Mouse (Mus musculus) midbrain, embryonic 12.5 days (tissue): ENCODE data around the gene Hspa12a. TPM values are rescaled to one million over a fixed set of nuclear protein-coding genes. Genes with fewer than 3 reads are reported as not detected.

Experiments used
- ATAC-seq: fragments of 200-750 bp; cut with Nextera tagmentation; 2 replicates; pipeline ENCODE4 v1.8.0; 2017; ENCODE audit warnings: low read depth, moderate TSS enrichment, moderate library complexity; ENCODE audit not compliant: low FRiP score
- H3K27ac ChIP-seq: fragments of 300-500 bp; sonication (generic); replicated peaks from 2 replicates; pipeline ENCODE4 v1.5.1; 2016; ENCODE audit warnings: mild to moderate bottlenecking
- H3K27me3 ChIP-seq: fragments of 300-500 bp; sonication (generic); 2 replicates; pipeline ENCODE4 v1.6.1; 2016; ENCODE audit warnings: mild to moderate bottlenecking
- H3K36me3 ChIP-seq: fragments of 300-500 bp; sonication (generic); 2 replicates; pipeline ENCODE4 v1.6.1; 2016
- H3K4me1 ChIP-seq: fragments of 300-500 bp; sonication (generic); 2 replicates; pipeline ENCODE4 v1.6.1; 2016
- H3K4me2 ChIP-seq: fragments of 300-500 bp; sonication (generic); replicated peaks from 2 replicates; pipeline ENCODE4 v1.6.1; 2016; ENCODE audit warnings: mild to moderate bottlenecking, moderate library complexity
- H3K4me3 ChIP-seq: fragments of 300-500 bp; sonication (generic); 2 replicates; pipeline ENCODE4 v1.5.1; 2016; ENCODE audit warnings: mild to moderate bottlenecking
- H3K9ac ChIP-seq: fragments of 300-500 bp; sonication (generic); replicated peaks from 2 replicates; pipeline ENCODE4 v1.6.1; 2016; ENCODE audit warnings: mild to moderate bottlenecking, moderate library complexity
- H3K9me3 ChIP-seq: fragments of 300-500 bp; sonication (generic); 2 replicates; pipeline ENCODE4 v1.6.1; 2016; ENCODE audit warnings: mild to moderate bottlenecking
- WGBS: fragments of 180-500 bp; shearing (Covaris S2); methylation state at CpG from one replicate; pipeline ENCODE4 v1.1.7; 2016; 5-methylcytosine and 5-hydroxymethylcytosine counted together
- polyA plus RNA-seq: library from polyadenylated mRNA; unstranded; fragments of >200 nt; fragmentation: Nextera tagmentation; extraction: Ambion mirVana; gene quantifications from 2 replicates; pipeline ENCODE4 v1.2.1, GENCODE M21; 2016

Hspa12a gene
- polyA plus RNA-seq, 1 experiment from 2014 or later: 28.0 TPM

DNA sequence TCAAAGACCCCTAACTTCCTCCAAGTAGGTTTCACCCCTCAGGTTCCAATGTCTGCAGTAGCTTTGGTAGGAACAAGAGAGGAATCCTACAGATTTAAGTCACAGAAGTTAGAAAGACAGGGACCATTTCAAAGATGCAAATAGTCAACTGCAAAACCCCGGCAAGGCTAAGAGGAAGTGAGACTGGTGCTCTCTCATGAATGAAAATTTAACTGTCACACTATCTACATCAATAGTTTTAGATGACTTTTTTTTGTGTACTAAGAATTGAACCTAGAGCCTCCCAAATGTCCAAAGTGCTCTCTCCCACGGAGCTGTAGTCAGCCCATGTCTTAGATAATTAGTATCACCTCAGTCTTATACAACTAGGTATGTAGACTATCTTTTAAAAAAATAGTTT lies 110.5 kb downstream of the Hspa12a start:
- ATAC-seq: no peak
- 89% methylated on average over 2 of the region's 2 CpGs for WGBS

DNA sequence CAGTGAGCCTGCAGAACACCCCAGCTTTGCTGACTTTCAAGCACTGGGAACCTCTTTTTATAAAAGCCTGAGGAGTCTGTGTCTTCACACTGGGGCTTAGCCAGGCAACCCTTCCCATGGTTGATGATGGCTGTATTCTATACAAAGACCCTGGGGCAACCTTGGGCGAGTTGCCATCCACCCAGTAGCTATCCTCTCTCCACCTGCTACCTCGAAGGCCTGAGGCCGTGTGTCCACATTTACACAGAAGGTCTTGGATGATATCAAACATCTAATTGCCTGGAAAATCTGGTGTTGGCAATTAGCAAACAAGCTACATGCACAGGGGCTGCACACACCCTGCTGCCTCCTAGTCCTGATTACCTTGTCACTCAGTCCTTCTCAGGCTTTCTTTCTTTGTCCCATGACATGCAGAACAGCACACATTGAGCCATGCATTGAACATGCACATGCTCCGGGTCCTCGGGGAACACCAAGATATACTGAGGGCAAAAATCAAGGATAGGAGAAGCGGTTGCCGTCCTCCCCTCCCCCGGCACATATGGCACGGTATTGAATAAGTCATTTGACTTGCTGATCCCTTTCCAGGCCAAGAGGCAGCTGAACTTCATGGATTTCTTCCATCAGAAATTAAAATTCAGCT lies 112.1 kb downstream of the Hspa12a start:
- Histone ChIP-seq H3K9me3 (no peaks in the 10 kb centered on the region), H3K27me3 (no peaks in the 10 kb centered on the region), H3K27ac (peak overlapping the region; percentile 69), H3K4me3 (no peak overlapping the region), H3K36me3 (no peaks in the 10 kb centered on the region), H3K4me1 (peaks cover 4% of the 10 kb centered on the region), H3K4me2 (no peak overlapping the region), H3K9ac (no peak overlapping the region)
- ATAC-seq: peak; percentile 70
- WGBS: 63% methylated on average over 9 of the region's 9 CpGs

More for the DNA sequence above, 110.5 kb downstream of the Hspa12a start:
- H3K9ac ChIP-seq: no peak overlapping the region
- no peak overlapping the region for H3K4me3 ChIP-seq
- no peak overlapping the region for H3K27ac ChIP-seq
- H3K4me2 ChIP-seq: no peak overlapping the region
- peaks cover 7% of the 10 kb centered on the region for H3K4me1 ChIP-seq
- no peaks in the 10 kb centered on the region for H3K27me3 ChIP-seq
- H3K36me3 ChIP-seq: no peaks in the 10 kb centered on the region
- H3K9me3 ChIP-seq: no peaks in the 10 kb centered on the region

DNA sequence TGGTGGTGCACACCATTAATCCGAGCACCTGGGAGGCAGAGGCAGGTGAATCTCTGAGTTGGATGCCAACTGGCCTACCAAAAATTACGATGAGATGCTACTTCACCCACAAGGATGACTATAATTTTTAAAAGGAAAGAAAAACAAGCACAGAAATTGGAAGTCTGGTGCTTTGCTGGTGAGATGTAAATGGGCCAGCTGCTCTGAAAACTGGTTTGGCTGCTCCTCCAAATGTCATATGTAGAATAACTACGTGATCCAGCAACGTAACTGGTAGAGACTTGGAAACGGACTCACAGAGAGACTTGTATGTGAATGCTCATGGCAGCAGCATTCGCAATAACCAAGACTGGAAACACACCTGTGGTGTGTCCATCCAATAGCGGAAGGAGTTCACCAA lies 113.3 kb downstream of the Hspa12a start:
- 95% methylated on average over 7 of the region's 7 CpGs for WGBS
- peak overlapping the region; percentile 25; the same call in 1 of the 2 replicates for H3K27ac ChIP-seq
- no peaks in the 10 kb centered on the region for H3K27me3 ChIP-seq
- H3K4me3 ChIP-seq: no peak overlapping the region
- H3K4me2 ChIP-seq: no peak overlapping the region
- H3K9me3 ChIP-seq: no peaks in the 10 kb centered on the region
- no peak overlapping the region for H3K9ac ChIP-seq
- H3K4me1 ChIP-seq: peaks cover 4% of the 10 kb centered on the region
- H3K36me3 ChIP-seq: 0 out of 2 replicates have a peak, but pooled peaks cover under 1% of the 10 kb centered on the region
- ATAC-seq: no peak

DNA sequence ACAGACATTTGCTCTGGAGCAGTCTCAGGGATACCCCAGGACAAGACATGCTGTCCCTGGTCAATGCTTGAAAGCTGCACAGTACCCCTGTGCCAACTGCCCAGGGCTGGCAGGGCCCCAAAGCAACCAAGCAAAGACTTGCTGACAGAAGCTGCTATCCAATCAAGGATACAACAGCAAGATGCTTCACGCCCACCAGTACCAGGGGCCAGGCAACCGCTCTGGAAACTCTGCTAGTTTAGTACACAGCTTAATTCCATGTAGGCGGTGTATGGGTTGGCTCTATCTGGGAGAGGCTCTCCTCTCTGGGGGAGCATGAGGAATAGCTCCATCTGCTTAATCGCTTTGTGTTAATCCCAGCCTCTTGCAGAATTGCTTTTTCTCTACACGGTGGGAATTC lies 113.9 kb downstream of the Hspa12a start:
- no peak overlapping the region for H3K4me3 ChIP-seq
- no peaks in the 10 kb centered on the region for H3K27me3 ChIP-seq
- no peaks in the 10 kb centered on the region for H3K9me3 ChIP-seq
- 0 out of 2 replicates have a peak, but pooled peaks cover 7% of the 10 kb centered on the region for H3K36me3 ChIP-seq
- 0 out of 2 replicates have a peak overlapping the region, but pooled peaks have one; percentile 25 for H3K27ac ChIP-seq
- peaks cover 4% of the 10 kb centered on the region for H3K4me1 ChIP-seq
- no peak overlapping the region for H3K4me2 ChIP-seq
- ATAC-seq: no peak
- no peak overlapping the region for H3K9ac ChIP-seq
- 70% methylated on average over 5 of the region's 5 CpGs for WGBS

DNA sequence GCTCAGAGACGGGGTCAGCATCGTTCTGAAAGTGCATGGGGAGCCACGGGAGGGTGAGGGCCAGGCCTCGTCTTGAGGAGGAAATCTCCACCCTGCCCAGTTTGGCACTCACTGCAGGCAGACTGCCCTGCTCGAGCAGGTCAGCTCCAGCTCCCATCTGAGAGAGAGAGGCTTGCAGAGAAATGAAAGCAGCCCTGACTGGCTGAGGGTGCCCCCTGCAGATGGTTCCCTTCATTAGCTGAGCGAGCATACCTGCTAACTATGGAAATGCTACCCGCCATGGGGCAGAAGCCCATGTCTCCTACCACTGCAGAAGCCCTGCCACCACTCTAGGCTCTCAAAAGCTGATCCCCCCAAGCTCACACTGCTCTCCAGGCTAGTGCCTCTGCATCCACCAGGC lies 115.8 kb downstream of the Hspa12a start:
- Histone ChIP-seq H3K36me3 (0 out of 2 replicates have a peak, but pooled peaks cover 9% of the 10 kb centered on the region), H3K27ac (no peak overlapping the region), H3K9ac (no peak overlapping the region), H3K27me3 (no peaks in the 10 kb centered on the region), H3K9me3 (no peaks in the 10 kb centered on the region), H3K4me2 (no peak overlapping the region), H3K4me1 (peaks cover 5% of the 10 kb centered on the region), H3K4me3 (no peak overlapping the region)
- no peak for ATAC-seq
- 60% methylated on average over 7 of the region's 7 CpGs for WGBS

DNA sequence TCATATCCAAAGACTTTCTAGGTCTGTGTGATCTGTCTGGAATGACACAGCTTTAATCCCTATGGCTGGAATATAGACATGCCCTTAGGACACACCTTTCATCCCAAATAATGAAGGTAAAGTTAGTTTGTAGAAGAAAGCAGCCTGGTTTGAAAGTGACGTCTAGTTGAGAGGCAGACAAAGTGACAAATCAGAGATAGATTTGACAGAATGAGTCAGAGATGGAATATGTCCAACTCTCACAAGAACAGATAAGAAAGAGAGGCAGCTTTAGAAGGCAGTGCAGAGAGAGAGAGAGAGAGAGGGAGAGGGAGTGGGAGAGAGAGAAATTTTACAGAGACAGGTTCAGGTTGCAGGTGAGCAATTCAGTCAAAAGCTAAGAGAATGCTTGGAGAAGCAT lies 119.1 kb downstream of the Hspa12a start:
- Histone ChIP-seq H3K27me3 (no peaks in the 10 kb centered on the region), H3K4me1 (peaks cover 3% of the 10 kb centered on the region; the same call in 1 of the 2 replicates), H3K27ac (no peak overlapping the region), H3K36me3 (0 out of 2 replicates have a peak, but pooled peaks cover 9% of the 10 kb centered on the region), H3K4me2 (no peak overlapping the region), H3K9me3 (no peaks in the 10 kb centered on the region), H3K4me3 (no peak overlapping the region), H3K9ac (no peak overlapping the region)
- 89% methylated on average over 1 of the region's 1 CpGs for WGBS
- no peak for ATAC-seq

DNA sequence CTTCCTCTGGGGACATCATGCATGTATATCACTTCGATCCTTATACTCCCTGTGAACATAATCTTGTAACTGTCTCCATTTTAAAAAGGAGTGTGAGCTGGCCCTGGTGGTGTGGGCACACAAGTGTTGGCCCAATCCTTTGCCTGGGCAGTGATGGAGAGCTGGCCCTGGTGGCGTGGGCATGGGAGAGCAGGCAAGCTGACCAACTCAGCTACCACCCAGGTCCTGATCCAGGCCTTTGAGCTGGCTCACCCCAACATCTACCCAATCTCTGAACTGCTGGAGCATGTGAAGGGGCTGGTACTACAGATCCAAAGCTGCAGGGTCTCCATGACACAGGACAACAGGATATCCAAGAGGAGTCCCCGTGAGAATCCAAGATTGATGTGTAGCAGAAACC lies 120.2 kb downstream of the Hspa12a start:
- Histone ChIP-seq H3K36me3 (0 out of 2 replicates have a peak, but pooled peaks cover 9% of the 10 kb centered on the region), H3K27me3 (no peaks in the 10 kb centered on the region), H3K9ac (no peak overlapping the region), H3K4me3 (no peak overlapping the region), H3K4me1 (0 out of 2 replicates have a peak, but pooled peaks cover 3% of the 10 kb centered on the region), H3K27ac (no peak overlapping the region), H3K9me3 (no peaks in the 10 kb centered on the region), H3K4me2 (no peak overlapping the region)
- WGBS: 91% methylated on average over 3 of the region's 3 CpGs
- ATAC-seq: no peak

DNA sequence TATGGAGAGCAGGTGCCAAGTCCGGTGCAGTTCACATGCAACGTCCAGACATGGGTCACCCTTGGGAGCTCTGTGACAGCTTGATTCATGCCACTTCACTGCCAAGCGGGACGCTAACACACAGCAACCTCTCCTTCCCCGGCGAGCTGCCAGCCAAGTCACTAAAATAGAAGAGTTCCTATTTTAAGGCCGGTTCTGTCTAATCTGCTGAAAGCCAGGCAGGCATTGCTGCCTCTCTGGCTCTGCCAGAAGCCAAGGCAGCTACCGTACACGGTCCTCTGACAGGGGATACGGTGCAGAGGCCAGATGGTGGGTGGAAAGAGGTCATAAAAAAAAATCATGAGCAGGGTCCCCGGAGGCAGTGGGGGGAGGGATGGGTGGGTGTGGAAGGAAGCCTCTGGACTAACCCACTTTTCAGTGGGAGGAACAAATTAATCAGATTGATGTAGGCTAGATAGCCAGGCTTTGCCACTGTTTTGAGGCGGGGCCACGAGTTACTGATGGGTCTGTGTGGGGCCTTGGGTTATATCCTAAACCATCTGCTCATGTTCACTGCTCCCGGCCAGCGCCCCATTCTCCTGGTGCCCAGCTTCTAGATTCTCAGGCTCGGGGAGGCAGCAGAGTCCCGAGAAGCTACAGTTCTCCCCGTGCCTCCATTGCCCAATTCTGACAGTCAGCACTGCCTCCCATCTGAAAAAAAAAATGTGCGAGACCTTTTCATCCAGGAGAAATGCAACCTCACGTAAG lies 120.8 kb downstream of the Hspa12a start:
- H3K4me3 ChIP-seq: no peak overlapping the region
- 0 out of 2 replicates have a peak overlapping the region, but pooled peaks have one; percentile 15 for H3K27ac ChIP-seq
- no peak overlapping the region for H3K9ac ChIP-seq
- H3K36me3 ChIP-seq: 0 out of 2 replicates have a peak, but pooled peaks cover 9% of the 10 kb centered on the region
- WGBS: 76% methylated on average over 20 of the region's 20 CpGs
- H3K4me1 ChIP-seq: 0 out of 2 replicates have a peak, but pooled peaks cover 3% of the 10 kb centered on the region
- ATAC-seq: no peak
- no peak overlapping the region for H3K4me2 ChIP-seq
- no peaks in the 10 kb centered on the region for H3K27me3 ChIP-seq
- H3K9me3 ChIP-seq: no peaks in the 10 kb centered on the region

DNA sequence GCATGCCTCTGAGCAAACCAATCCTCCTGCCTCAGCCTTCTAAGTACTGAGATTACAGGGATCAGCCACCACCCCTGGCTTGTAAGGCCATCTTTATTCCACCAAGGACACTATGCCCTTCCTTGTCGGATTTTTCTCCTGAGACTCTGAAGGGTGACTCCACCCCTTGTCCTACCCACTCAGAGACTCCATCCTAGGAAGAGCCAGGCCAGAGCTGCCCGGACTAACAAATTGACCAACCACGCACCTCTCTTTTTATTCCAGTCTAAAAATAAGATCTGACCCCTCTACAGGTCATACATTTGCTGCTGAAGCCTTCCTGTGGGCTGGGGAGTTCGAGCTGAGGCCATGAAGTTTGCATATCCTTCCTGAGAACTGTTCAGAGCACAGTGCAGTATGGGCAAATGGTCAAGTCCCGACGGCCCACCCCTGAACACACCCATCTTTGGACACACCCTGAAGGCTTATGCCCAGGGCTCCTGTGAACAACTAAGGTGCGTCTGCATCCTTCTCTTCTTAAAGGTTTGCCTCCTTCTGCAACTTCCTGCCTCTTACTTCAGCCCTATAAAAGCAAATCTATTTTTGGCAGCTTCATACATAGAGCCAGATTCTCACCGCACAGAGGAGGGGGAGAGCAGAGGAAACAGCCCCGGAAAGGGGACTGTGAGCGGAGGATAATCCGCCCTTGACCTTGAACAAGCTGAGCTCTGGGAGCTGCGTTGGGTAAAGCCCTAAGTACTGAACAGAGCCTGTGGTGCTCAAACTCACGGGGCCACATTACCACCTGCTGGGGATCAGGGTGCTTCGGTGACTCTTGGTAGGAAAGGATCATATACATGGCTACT lies 124.7 kb downstream of the Hspa12a start:
- no peak for ATAC-seq
- H3K27ac ChIP-seq: no peak overlapping the region
- no peaks in the 10 kb centered on the region for H3K36me3 ChIP-seq
- no peak overlapping the region for H3K9ac ChIP-seq
- H3K4me1 ChIP-seq: 0 out of 2 replicates have a peak, but pooled peaks cover 3% of the 10 kb centered on the region
- no peaks in the 10 kb centered on the region for H3K9me3 ChIP-seq
- H3K27me3 ChIP-seq: no peaks in the 10 kb centered on the region
- no peak overlapping the region for H3K4me2 ChIP-seq
- 81% methylated on average over 14 of the region's 14 CpGs for WGBS
- no peak overlapping the region for H3K4me3 ChIP-seq

DNA sequence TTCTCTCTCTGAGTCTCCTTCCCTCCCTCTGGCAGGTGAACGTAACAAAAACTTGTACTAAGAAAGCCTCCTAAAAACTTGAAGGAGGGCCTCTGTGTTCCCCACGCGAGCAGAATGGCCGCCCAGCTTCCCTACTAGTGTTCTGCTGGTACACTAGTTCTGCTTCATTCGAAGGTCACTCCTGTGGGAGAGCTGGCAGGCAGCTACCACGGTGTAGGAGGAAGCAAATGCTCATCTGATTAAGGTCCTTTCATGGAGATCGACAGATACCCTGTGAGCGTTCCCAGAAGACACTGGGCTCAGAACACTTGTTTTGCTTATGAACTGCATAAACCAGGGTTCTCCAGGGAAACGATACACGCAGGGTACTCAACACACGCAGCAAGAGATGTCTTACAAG lies 126.1 kb downstream of the Hspa12a start:
- WGBS: 90% methylated on average over 11 of the region's 11 CpGs
- Histone ChIP-seq H3K4me1 (0 out of 2 replicates have a peak, but pooled peaks cover under 1% of the 10 kb centered on the region), H3K27ac (no peak overlapping the region), H3K36me3 (no peaks in the 10 kb centered on the region), H3K9me3 (no peaks in the 10 kb centered on the region), H3K27me3 (no peaks in the 10 kb centered on the region), H3K9ac (no peak overlapping the region), H3K4me2 (no peak overlapping the region), H3K4me3 (no peak overlapping the region)
- no peak for ATAC-seq

DNA sequence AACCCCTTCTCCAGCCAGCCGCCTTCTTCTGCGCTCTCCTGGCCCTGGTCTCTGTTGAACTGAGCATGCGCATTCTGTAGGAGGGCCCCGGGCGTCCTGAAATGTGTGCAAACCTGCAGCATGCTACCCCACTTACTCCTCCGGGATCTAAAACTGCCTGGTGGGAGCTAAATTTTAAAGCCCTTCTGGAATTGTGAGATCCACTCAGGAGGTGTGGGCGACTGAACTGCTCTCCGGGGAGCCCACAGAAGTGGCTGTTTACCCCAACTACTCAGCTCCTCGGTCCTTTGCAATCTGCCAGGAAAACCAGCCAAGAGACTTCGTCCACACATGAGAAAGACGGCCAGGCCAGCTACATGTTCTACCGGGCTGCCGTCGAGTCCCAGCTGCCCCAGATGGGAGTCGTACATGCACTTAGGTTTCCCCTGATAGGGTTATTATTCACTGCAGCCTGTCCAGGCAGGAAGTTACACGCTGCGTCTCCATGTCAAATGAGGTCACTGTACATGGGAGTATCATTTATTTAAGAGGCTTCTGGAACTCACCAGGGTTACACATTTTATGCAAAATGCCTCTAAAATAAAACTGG lies 126.9 kb downstream of the Hspa12a start:
- H3K9me3 ChIP-seq: no peaks in the 10 kb centered on the region
- H3K4me1 ChIP-seq: no peaks in the 10 kb centered on the region
- WGBS: 84% methylated on average over 17 of the region's 17 CpGs
- no peaks in the 10 kb centered on the region for H3K27me3 ChIP-seq
- H3K4me2 ChIP-seq: no peak overlapping the region
- no peak overlapping the region for H3K9ac ChIP-seq
- no peaks in the 10 kb centered on the region for H3K36me3 ChIP-seq
- ATAC-seq: no peak
- H3K4me3 ChIP-seq: no peak overlapping the region
- H3K27ac ChIP-seq: no peak overlapping the region
